Mouse (Mus musculus) liver, embryonic 14.5 days (tissue): ENCODE results near the gene Pip5k1b. TPM values are rescaled to one million over a fixed set of nuclear protein-coding genes. Genes with fewer than 3 reads are reported as not detected.

Experiments
- ATAC-seq: fragments of 200-750 bp; cut with Nextera tagmentation; 2 replicates; pipeline ENCODE4 v1.8.0; 2017; ENCODE audit warnings: moderate number of reproducible peaks, mild to moderate bottlenecking, moderate library complexity; ENCODE audit not compliant: insufficient read depth
- DNase-seq, 3 experiments: peaks; one replicate each; pipeline ENCODE4 v3.0.0-alpha.2; 2012 to 2013; ENCODE audit warnings: low read depth in 3 of 3, low spot score in 3 of 3
- H3K27ac ChIP-seq: fragments of 300-500 bp; sonication (generic); 2 replicates; pipeline ENCODE4 v1.5.1; 2014; ENCODE audit warnings: moderate library complexity, mild to moderate bottlenecking, control low read depth, inconsistent platforms
- H3K27me3 ChIP-seq: fragments of 300-500 bp; sonication (generic); 2 replicates; pipeline ENCODE4 v1.6.1; 2014; ENCODE audit warnings: mild to moderate bottlenecking, low read length, moderate library complexity; ENCODE audit not compliant: control insufficient read depth, insufficient read depth
- H3K36me3 ChIP-seq: fragments of 300-500 bp; sonication (generic); replicated peaks from 2 replicates; pipeline ENCODE4 v1.6.1; 2014; ENCODE audit warnings: low read depth; ENCODE audit not compliant: control insufficient read depth, insufficient read depth
- H3K4me1 ChIP-seq, 2 experiments: fragments of 200-500 bp in 1 of 2; fragments of 300-500 bp in 1 of 2; sonication (generic) in 1 of 2; replicated peaks; 2 replicates each; pipeline ENCODE4 v1.6.1; 2012 to 2014; ENCODE audit warnings: antibody characterized with exemption in 1 of 2, inconsistent platforms in 1 of 2, low read length in 1 of 2; ENCODE audit not compliant: control insufficient read depth in 2 of 2, insufficient read depth in 2 of 2
- H3K4me2 ChIP-seq: fragments of 300-500 bp; sonication (generic); 2 replicates; pipeline ENCODE4 v1.6.1; 2014; ENCODE audit warnings: low read depth, mild to moderate bottlenecking, control low read depth, moderate library complexity
- H3K4me3 ChIP-seq, 2 experiments: fragments of 200-500 bp in 1 of 2; fragments of 300-500 bp in 1 of 2; sonication (generic) in 1 of 2; 2 replicates each; pipeline ENCODE4 v1.5.1; 2012 to 2014; ENCODE audit warnings: low read depth in 2 of 2, low read length in 2 of 2, mild to moderate bottlenecking in 2 of 2, control low read depth in 1 of 2, inconsistent platforms in 1 of 2, moderate library complexity in 1 of 2; ENCODE audit not compliant: insufficient read depth in 1 of 2
- H3K9ac ChIP-seq: fragments of 300-500 bp; sonication (generic); replicated peaks from 2 replicates; pipeline ENCODE4 v1.6.1; 2014; ENCODE audit warnings: mild to moderate bottlenecking, control low read depth, moderate library complexity
- H3K9me3 ChIP-seq: fragments of 300-500 bp; sonication (generic); 2 replicates; pipeline ENCODE4 v1.6.1; 2016; ENCODE audit warnings: low read length, mixed read lengths; ENCODE audit not compliant: control insufficient read depth
- CTCF ChIP-seq: IDR thresholded peaks from 2 replicates; pipeline ENCODE4 v1.5.1; 2016; ENCODE audit warnings: antibody characterized with exemption, low read depth, control low read depth
- EP300 ChIP-seq: IDR thresholded peaks from 2 replicates; pipeline ENCODE4 v1.6.1; 2016; ENCODE audit warnings: antibody characterized with exemption, low read depth
- WGBS: fragments of 180-500 bp; shearing (Covaris S2); extraction: QIAGEN DNeasy Blood & Tissue Kit; methylation state at CpG from one replicate; pipeline ENCODE4 v1.1.7; 2014; ENCODE audit not compliant: insufficient replicate concordance; 5-methylcytosine and 5-hydroxymethylcytosine counted together
- polyA plus RNA-seq, 2 experiments: library from polyadenylated mRNA; depleted of rRNA in 1 of 2; stranded (reverse) in 1 of 2; unstranded in 1 of 2; fragments of >200 nt; fragmentation: Nextera tagmentation in 1 of 2; extraction: Ambion mirVana in 1 of 2; gene quantifications; 2 replicates each; pipeline versions ENCODE4 v1.2.1 to v1.2.3; 2012 to 2014

Gene Pip5k1b
- polyA plus RNA-seq, 2 experiments, result 8.1 to 10.8 TPM

- no peaks in the 10 kb centered on the region for H3K36me3 ChIP-seq
- no peaks in the 10 kb centered on the region for H3K27me3 ChIP-seq
- no peak for DNase-seq
- WGBS, result 41% methylated on average over 4 of the region's 4 CpGs
- no peak overlapping the region for H3K9ac ChIP-seq
- ATAC-seq, result no peak
- TF ChIP-seq CTCF (no peak), EP300 (no peak)
- 0 out of 4 replicates have a peak, but pooled peaks cover 0 to 6% of the 10 kb centered on the region in 2 experiments for H3K4me1 ChIP-seq
- no peaks in the 10 kb centered on the region for H3K9me3 ChIP-seq
- no peak overlapping the region for H3K27ac ChIP-seq
- no peak overlapping the region for H3K4me3 ChIP-seq
- H3K4me2 ChIP-seq, result no peak overlapping the region
These were observed 219.9 kb downstream of the Pip5k1b start for GRCm38 (mm10) chr19:24335611-24336343.

GRCm38 (mm10) chr19:24332956-24333355 lies 222.7 kb downstream of the Pip5k1b start:
- DNase-seq (no peak), ATAC-seq (no peak)
- no peaks in the 10 kb centered on the region for H3K9me3 ChIP-seq
- no peak overlapping the region for H3K4me3 ChIP-seq
- no peak overlapping the region for H3K27ac ChIP-seq
- no peaks in the 10 kb centered on the region for H3K27me3 ChIP-seq
- no peak overlapping the region for H3K9ac ChIP-seq
- H3K4me2 ChIP-seq, result no peak overlapping the region
- H3K4me1 ChIP-seq, result 0 out of 4 replicates have a peak, but pooled peaks cover 0 to 6% of the 10 kb centered on the region in 2 experiments
- H3K36me3 ChIP-seq, result no peaks in the 10 kb centered on the region
- no peak for TF ChIP-seq EP300
- TF ChIP-seq CTCF, result no peak
- WGBS, result 66% methylated on average over 5 of the region's 5 CpGs

- Histone ChIP-seq H3K27me3 (no peaks in the 10 kb centered on the region), H3K4me3 (no peak overlapping the region), H3K9ac (no peak overlapping the region), H3K9me3 (no peaks in the 10 kb centered on the region), H3K4me1 (0 out of 4 replicates have a peak, but pooled peaks cover 0 to 3% of the 10 kb centered on the region in 2 experiments), H3K4me2 (no peak overlapping the region), H3K27ac (no peak overlapping the region), H3K36me3 (no peaks in the 10 kb centered on the region)
- 15% methylated on average over 2 of the region's 2 CpGs for WGBS
- DNase-seq, result no peak
- ATAC-seq, result no peak
- no peak for TF ChIP-seq EP300
- no peak for TF ChIP-seq CTCF
These were observed 224.4 kb downstream of the Pip5k1b start for GRCm38 (mm10) chr19:24331274-24331673.

GRCm38 (mm10) chr19:24330366-24330765 lies 225.3 kb downstream of the Pip5k1b start:
- 62% methylated on average over 2 of the region's 2 CpGs for WGBS
- Histone ChIP-seq H3K4me2 (no peak overlapping the region), H3K36me3 (no peaks in the 10 kb centered on the region), H3K27ac (no peak overlapping the region), H3K4me1 (0 out of 4 replicates have a peak, but pooled peaks cover 0 to 3% of the 10 kb centered on the region in 2 experiments), H3K9ac (no peak overlapping the region), H3K9me3 (no peaks in the 10 kb centered on the region), H3K27me3 (no peaks in the 10 kb centered on the region), H3K4me3 (no peak overlapping the region)
- no peak for TF ChIP-seq EP300
- no peak for TF ChIP-seq CTCF
- ATAC-seq (no peak), DNase-seq (no peak)

GRCm38 (mm10) chr19:24327921-24328320 lies 227.8 kb downstream of the Pip5k1b start:
- no peaks in the 10 kb centered on the region for H3K27me3 ChIP-seq
- no peak overlapping the region for H3K27ac ChIP-seq
- H3K9me3 ChIP-seq, result no peaks in the 10 kb centered on the region
- no peak for TF ChIP-seq CTCF
- TF ChIP-seq EP300, result no peak
- ATAC-seq (no peak), DNase-seq (no peak)
- no peaks in the 10 kb centered on the region for H3K4me1 ChIP-seq
- no peak overlapping the region for H3K9ac ChIP-seq
- no peaks in the 10 kb centered on the region for H3K36me3 ChIP-seq
- H3K4me2 ChIP-seq, result no peak overlapping the region
- no peak overlapping the region for H3K4me3 ChIP-seq
- WGBS, result 22% methylated on average over 2 of the region's 2 CpGs
